Mouse (Mus musculus) mesoderm, embryonic 11.5 days (tissue): Measurements from ENCODE around the gene Parp9.
"Not testable (repeated sequence)": the region's sequence is repeated elsewhere in the genome, so short reads cannot be mapped to it uniquely, and the experiment has no call there.

Experiments used
- DNase-seq: peaks from one replicate; pipeline ENCODE4 v3.0.0-alpha.2; 2012; ENCODE audit warnings: low read depth, low spot score

Gene Parp9

GRCm38 (mm10) chr16:35924341-35924740, 13.9 kb upstream of the Parp9 start:
- DNase-seq, result no peak

- DNase-seq, result no peak
Observed at GRCm38 (mm10) chr16:35932179-35933055, 5.9 kb upstream of the Parp9 start.

GRCm38 (mm10) chr16:35933181-35933580, 5.1 kb upstream of the Parp9 start:
- DNase-seq, result no peak

- DNase-seq, result peak; percentile 18
Observed at GRCm38 (mm10) chr16:35939261-35939660, 991 bp downstream of the Parp9 start.

GRCm38 (mm10) chr16:35939690-35940089, 1.4 kb downstream of the Parp9 start:
- peak; percentile 68 for DNase-seq

- DNase-seq, result peak; percentile 20
Observed at GRCm38 (mm10) chr16:35941382-35941781, 3.1 kb downstream of the Parp9 start.

- no peak for DNase-seq
Observed at GRCm38 (mm10) chr16:35949264-35949663, 11.0 kb downstream of the Parp9 start.

GRCm38 (mm10) chr16:35951216-35951615, 12.9 kb downstream of the Parp9 start:
- no peak for DNase-seq

GRCm38 (mm10) chr16:35952628-35953130, 14.4 kb downstream of the Parp9 start:
- DNase-seq, result no peak

GRCm38 (mm10) chr16:35965991-35966390, 27.7 kb downstream of the Parp9 start:
- not testable (repeated sequence) for DNase-seq

GRCm38 (mm10) chr16:35966411-35967115, 28.3 kb downstream of the Parp9 start:
- DNase-seq, result no peak

- DNase-seq, result no peak
Observed at GRCm38 (mm10) chr16:35967319-35967718, 29.0 kb downstream of the Parp9 start.

- DNase-seq, result no peak
Observed at GRCm38 (mm10) chr16:35968149-35968548, 29.9 kb downstream of the Parp9 start.

- no peak for DNase-seq
Observed at GRCm38 (mm10) chr16:35974021-35974420, 35.8 kb downstream of the Parp9 start.

- DNase-seq, result not testable (repeated sequence)
Observed at GRCm38 (mm10) chr16:35978450-35978849, 40.2 kb downstream of the Parp9 start, which contains the start of gene Kpna1. Gene Kpna1, plus strand, starts transcription at chr16:35978750.

GRCm38 (mm10) chr16:35981363-35981821, 43.1 kb downstream of the Parp9 start:
- peak; percentile 100 for DNase-seq

GRCm38 (mm10) chr16:35982506-35982901, 44.2 kb downstream of the Parp9 start:
- DNase-seq, result no peak

- peak; percentile 94 for DNase-seq
Observed at GRCm38 (mm10) chr16:35982902-35983516, 44.7 kb downstream of the Parp9 start.

- DNase-seq, result peak; percentile 56
Observed at GRCm38 (mm10) chr16:35983517-35984101, 45.3 kb downstream of the Parp9 start.

GRCm38 (mm10) chr16:35984471-35984870, 46.2 kb downstream of the Parp9 start:
- no peak for DNase-seq

GRCm38 (mm10) chr16:35987930-35988329, 49.7 kb downstream of the Parp9 start:
- no peak for DNase-seq
